9 mouse cellular contexts compared by ENCODE assay signal in genomic region chr17:14136702-14137315, GRCm38 (mm10).
DNase-seq lines count a peak whose midpoint lies in the region; ATAC-seq and TF ChIP-seq lines count a peak whose summit lies in the region.
"Had no signal": no experiment of that assay in that cellular context is flagged by ENCODE, and none has a peak within 500 bp of the region (broad histone marks: within the 10 kb centered on the region; RNA-seq: fewer than 3 reads in every experiment).

No protein-coding gene starts in this region.

- ATAC-seq in limb, embryonic 11.5 days (ENCODE audit: insufficient number of reproducible peaks, low FRiP score, low TSS enrichment, low read depth) = no peak
- ATAC-seq in embryonic facial prominence, embryonic 11.5 days (replicated peaks; ENCODE audit: insufficient number of reproducible peaks, low FRiP score, low TSS enrichment, low read depth) = no peak
- ATAC-seq in kidney, embryonic 14.5 days (ENCODE audit: low FRiP score, low TSS enrichment) = no peak
- ATAC-seq in stomach, postnatal 0 days (ENCODE audit: low FRiP score, low TSS enrichment) = no peak

- no peaks in the 10 kb centered on the region for H3K36me3 ChIP-seq in limb, embryonic 11.5 days (ENCODE audit: control insufficient read depth, insufficient read depth, low read length)
- no peaks in the 10 kb centered on the region for H3K36me3 ChIP-seq in limb, embryonic 10.5 days
- H3K36me3 ChIP-seq in embryonic facial prominence, embryonic 11.5 days (replicated peaks; ENCODE audit: control insufficient read depth, insufficient read depth, low read depth, low read length) = no peaks in the 10 kb centered on the region
- H3K36me3 ChIP-seq in kidney, embryonic 14.5 days (ENCODE audit: control insufficient read depth, insufficient read depth, low read length) = no peaks in the 10 kb centered on the region
- no peaks in the 10 kb centered on the region for H3K36me3 ChIP-seq in stomach, postnatal 0 days (ENCODE audit: control insufficient read depth, insufficient read depth, low read length)
- H3K36me3 ChIP-seq: limb, embryonic 12.5 days had no signal

- H3K27me3 ChIP-seq in limb, embryonic 11.5 days (ENCODE audit: control insufficient read depth, insufficient read depth, low read length) = no peaks in the 10 kb centered on the region
- no peaks in the 10 kb centered on the region for H3K27me3 ChIP-seq in limb, embryonic 10.5 days (ENCODE audit: low read depth, poor library complexity, severe bottlenecking)
- no peaks in the 10 kb centered on the region for H3K27me3 ChIP-seq in embryonic facial prominence, embryonic 11.5 days (ENCODE audit: control insufficient read depth, insufficient read depth, low read length)
- no peaks in the 10 kb centered on the region; the same call in 1 of the 2 replicates for H3K27me3 ChIP-seq in kidney, embryonic 14.5 days (ENCODE audit: control insufficient read depth, insufficient read depth, low read length)
- H3K27me3 ChIP-seq in stomach, postnatal 0 days (ENCODE audit: control insufficient read depth, insufficient read depth, low read length) = no peaks in the 10 kb centered on the region; the same call in 1 of the 2 replicates
- H3K27me3 ChIP-seq: limb, embryonic 12.5 days had no signal

- WGBS in limb, embryonic 11.5 days = 61% methylated on average over 6 of the region's 6 CpGs
- WGBS in limb, embryonic 10.5 days = 63% methylated on average over 6 of the region's 6 CpGs
- 66% methylated on average over 6 of the region's 6 CpGs for WGBS in embryonic facial prominence, embryonic 11.5 days
- WGBS in kidney, embryonic 14.5 days = 64% methylated on average over 6 of the region's 6 CpGs
- WGBS in stomach, postnatal 0 days = 59% methylated on average over 6 of the region's 6 CpGs

- no peak overlapping the region for H3K4me2 ChIP-seq in limb, embryonic 11.5 days (ENCODE audit: low read depth, severe bottlenecking)
- no peak overlapping the region for H3K4me2 ChIP-seq in embryonic facial prominence, embryonic 11.5 days (ENCODE audit: low read depth, low read length)
- H3K4me2 ChIP-seq in kidney, embryonic 14.5 days (replicated peaks; ENCODE audit: low read depth, low read length) = no peak overlapping the region
- no peak overlapping the region for H3K4me2 ChIP-seq in stomach, postnatal 0 days (replicated peaks; ENCODE audit: low read depth)
- H3K4me2 ChIP-seq: limb, embryonic 12.5 days had no signal

- H3K4me1 ChIP-seq in limb, embryonic 11.5 days (ENCODE audit: control insufficient read depth, insufficient read depth, low read length) = no peaks in the 10 kb centered on the region
- peaks cover 2% of the 10 kb centered on the region; the same call in 1 of the 2 replicates for H3K4me1 ChIP-seq in limb, embryonic 10.5 days
- no peaks in the 10 kb centered on the region for H3K4me1 ChIP-seq in embryonic facial prominence, embryonic 11.5 days (ENCODE audit: control insufficient read depth, insufficient read depth, low read length)
- no peaks in the 10 kb centered on the region for H3K4me1 ChIP-seq in kidney, embryonic 14.5 days (ENCODE audit: control insufficient read depth, insufficient read depth, low read length)
- no peaks in the 10 kb centered on the region for H3K4me1 ChIP-seq in stomach, postnatal 0 days (replicated peaks; ENCODE audit: control insufficient read depth, insufficient read depth)
- H3K4me1 ChIP-seq: limb, embryonic 12.5 days had no signal

- intact Hi-C loops in left cerebral cortex, postnatal 36 days (cut with DNase I) = loop anchor here (2.0 kb wide), 1 partner anchor 70 kb away; no protein-coding TSS in a partner anchor

- peak; percentile 42 for DNase-seq in limb, embryonic 11.5 days (ENCODE audit: low spot score)
- no peak for DNase-seq in limb, embryonic 10.5 days (ENCODE audit: low spot score)
- peak; percentile 13 for DNase-seq in WW6 (ENCODE audit: low read depth, low spot score)
- DNase-seq in embryonic facial prominence, embryonic 11.5 days (ENCODE audit: low spot score) = peak; percentile 33
- peak; percentile 73 to 76 for DNase-seq in left cerebral cortex, postnatal 36 days (ENCODE audit: low spot score in 2 of 2)
- DNase-seq in stomach, postnatal 0 days (ENCODE audit: low spot score) = peak; percentile 72
- DNase-seq in Muller cell, postnatal 12 days (ENCODE audit: inconsistent ontology term) = no peak

- peak; percentile 69 for TF ChIP-seq CTCF in stomach, postnatal 0 days (IDR thresholded peaks at IDR 0.05; ENCODE audit: low read depth)

- no peak overlapping the region for H3K27ac ChIP-seq in limb, embryonic 11.5 days (replicated peaks; ENCODE audit: low read depth, low read length)
- no peak overlapping the region for H3K27ac ChIP-seq in limb, embryonic 10.5 days
- no peak overlapping the region for H3K27ac ChIP-seq in embryonic facial prominence, embryonic 11.5 days (replicated peaks; ENCODE audit: low read depth, low read length)
- H3K27ac ChIP-seq in kidney, embryonic 14.5 days (ENCODE audit: low read depth, low read length) = no peak overlapping the region
- no peak overlapping the region for H3K27ac ChIP-seq in stomach, postnatal 0 days (replicated peaks)
- H3K27ac ChIP-seq: limb, embryonic 12.5 days had no signal

- H3K9me3 ChIP-seq in limb, embryonic 11.5 days (ENCODE audit: control insufficient read depth, low read length) = no peaks in the 10 kb centered on the region
- no peaks in the 10 kb centered on the region for H3K9me3 ChIP-seq in limb, embryonic 10.5 days (replicated peaks)
- H3K9me3 ChIP-seq in embryonic facial prominence, embryonic 11.5 days (replicated peaks; ENCODE audit: control insufficient read depth, low read length) = no peaks in the 10 kb centered on the region
- H3K9me3 ChIP-seq in kidney, embryonic 14.5 days (ENCODE audit: control insufficient read depth, low read length) = no peaks in the 10 kb centered on the region
- H3K9me3 ChIP-seq in stomach, postnatal 0 days (ENCODE audit: control insufficient read depth, low read length) = no peaks in the 10 kb centered on the region
- H3K9me3 ChIP-seq: limb, embryonic 12.5 days had no signal

- no peak for TF ChIP-seq EP300 in stomach, postnatal 0 days (optimal IDR thresholded peaks at IDR 0.05)

- H3K4me3 ChIP-seq in limb, embryonic 11.5 days (ENCODE audit: low read depth, low read length) = no peak overlapping the region
- H3K4me3 ChIP-seq in limb, embryonic 10.5 days = no peak overlapping the region
- H3K4me3 ChIP-seq in embryonic facial prominence, embryonic 11.5 days (ENCODE audit: low read depth, low read length) = no peak overlapping the region
- H3K4me3 ChIP-seq in kidney, embryonic 14.5 days (ENCODE audit: low read length) = no peak overlapping the region
- H3K4me3 ChIP-seq in stomach, postnatal 0 days (ENCODE audit: low read depth, low read length) = no peak overlapping the region
- H3K4me3 ChIP-seq: limb, embryonic 12.5 days had no signal

- no peak overlapping the region for H3K9ac ChIP-seq in limb, embryonic 11.5 days (ENCODE audit: low read length)
- no peak overlapping the region for H3K9ac ChIP-seq in embryonic facial prominence, embryonic 11.5 days (replicated peaks; ENCODE audit: low read length)
- H3K9ac ChIP-seq in kidney, embryonic 14.5 days (ENCODE audit: low read depth, low read length) = 0 out of 2 replicates have a peak overlapping the region, but pooled peaks have one; percentile 18
- no peak overlapping the region for H3K9ac ChIP-seq in stomach, postnatal 0 days (ENCODE audit: low read length)
- H3K9ac ChIP-seq: limb, embryonic 12.5 days had no signal

Comparison
In these comparisons a context has a peak if more than half of its experiments do, and no peak if none do; other contexts are left out.
1. DNase-seq: peak in limb, embryonic 11.5 days (single experiment), WW6 (single experiment), embryonic facial prominence, embryonic 11.5 days (single experiment), left cerebral cortex, postnatal 36 days (2 of 2) and stomach, postnatal 0 days (single experiment); none in limb, embryonic 10.5 days (single experiment) and Muller cell, postnatal 12 days (single experiment).